Mouse (Mus musculus) embryonic facial prominence, embryonic 12.5 days (tissue): ENCODE results near the gene Hibadh. TPM values are rescaled to one million over a fixed set of nuclear protein-coding genes. Genes with fewer than 3 reads are reported as not detected.

Source experiments
- ATAC-seq: fragments of 200-750 bp; cut with Nextera tagmentation; 2 replicates; pipeline ENCODE4 v1.8.0; 2017; ENCODE audit not compliant: insufficient number of reproducible peaks, insufficient read depth, low FRiP score, low TSS enrichment
- H3K27ac ChIP-seq: fragments of 300-500 bp; sonication (generic); 2 replicates; pipeline ENCODE4 v1.5.1; 2016; ENCODE audit warnings: mild to moderate bottlenecking
- H3K27me3 ChIP-seq: fragments of 300-500 bp; sonication (generic); 2 replicates; pipeline ENCODE4 v1.6.1; 2016; ENCODE audit warnings: mild to moderate bottlenecking, moderate library complexity
- H3K36me3 ChIP-seq: fragments of 300-500 bp; sonication (generic); 2 replicates; pipeline ENCODE4 v1.6.1; 2016; ENCODE audit warnings: mild to moderate bottlenecking
- H3K4me1 ChIP-seq: fragments of 300-500 bp; sonication (generic); 2 replicates; pipeline ENCODE4 v1.6.1; 2016
- H3K4me2 ChIP-seq: fragments of 300-500 bp; sonication (generic); replicated peaks from 2 replicates; pipeline ENCODE4 v1.6.1; 2016; ENCODE audit warnings: mild to moderate bottlenecking, moderate library complexity
- H3K4me3 ChIP-seq: fragments of 300-500 bp; sonication (generic); 2 replicates; pipeline ENCODE4 v1.5.1; 2016; ENCODE audit warnings: mild to moderate bottlenecking
- H3K9ac ChIP-seq: fragments of 300-500 bp; sonication (generic); 2 replicates; pipeline ENCODE4 v1.6.1; 2016; ENCODE audit warnings: mild to moderate bottlenecking, moderate library complexity
- H3K9me3 ChIP-seq: fragments of 300-500 bp; sonication (generic); 2 replicates; pipeline ENCODE4 v1.6.1; 2016; ENCODE audit warnings: mild to moderate bottlenecking, moderate library complexity
- WGBS: fragments of 180-500 bp; shearing (Covaris S2); methylation state at CpG from one replicate; pipeline ENCODE4 v1.1.7; 2016; 5-methylcytosine and 5-hydroxymethylcytosine counted together
- polyA plus RNA-seq: library from polyadenylated mRNA; unstranded; fragments of >200 nt; fragmentation: Nextera tagmentation; extraction: Ambion mirVana; gene quantifications from 2 replicates; pipeline ENCODE4 v1.2.1, GENCODE M21; 2016

Gene Hibadh
- polyA plus RNA-seq, 1 experiment from 2014 or later: 79.8 TPM

GRCm38 (mm10) chr6:52562994-52563393 lies 77.2 kb downstream of the Hibadh start:
- Histone ChIP-seq H3K27ac (no peak overlapping the region), H3K9me3 (no peaks in the 10 kb centered on the region), H3K4me3 (no peak overlapping the region), H3K4me2 (no peak overlapping the region), H3K9ac (no peak overlapping the region), H3K4me1 (no peaks in the 10 kb centered on the region), H3K27me3 (no peaks in the 10 kb centered on the region), H3K36me3 (no peaks in the 10 kb centered on the region)
- ATAC-seq: no peak
- WGBS: 96% methylated on average over 4 of the region's 4 CpGs

- Histone ChIP-seq H3K36me3 (no peaks in the 10 kb centered on the region), H3K4me2 (no peak overlapping the region), H3K4me1 (no peaks in the 10 kb centered on the region), H3K9ac (no peak overlapping the region), H3K4me3 (no peak overlapping the region), H3K27ac (no peak overlapping the region), H3K27me3 (no peaks in the 10 kb centered on the region), H3K9me3 (no peaks in the 10 kb centered on the region)
- 80% methylated on average over 3 of the region's 3 CpGs for WGBS
- ATAC-seq: no peak
Observed at GRCm38 (mm10) chr6:52559041-52559440, 81.1 kb downstream of the Hibadh start.

- Histone ChIP-seq H3K4me3 (no peak overlapping the region), H3K9me3 (no peaks in the 10 kb centered on the region), H3K27ac (no peak overlapping the region), H3K36me3 (peaks cover 21% of the 10 kb centered on the region), H3K4me2 (no peak overlapping the region), H3K27me3 (no peaks in the 10 kb centered on the region), H3K4me1 (no peaks in the 10 kb centered on the region), H3K9ac (no peak overlapping the region)
- 41% methylated on average over 4 of the region's 4 CpGs for WGBS
- ATAC-seq: no peak
Observed at GRCm38 (mm10) chr6:52544376-52544775, 95.8 kb downstream of the Hibadh start.

- Histone ChIP-seq H3K27me3 (no peaks in the 10 kb centered on the region), H3K27ac (no peak overlapping the region), H3K4me3 (no peak overlapping the region), H3K9ac (no peak overlapping the region), H3K4me1 (no peaks in the 10 kb centered on the region), H3K4me2 (no peak overlapping the region), H3K36me3 (peaks cover 17% of the 10 kb centered on the region), H3K9me3 (no peaks in the 10 kb centered on the region)
- 92% methylated on average over 5 of the region's 5 CpGs for WGBS
- ATAC-seq: no peak
Observed at GRCm38 (mm10) chr6:52542464-52542863, 97.7 kb downstream of the Hibadh start.

GRCm38 (mm10) chr6:52539911-52540310 lies 100.3 kb downstream of the Hibadh start:
- WGBS: 18% methylated on average over 2 of the region's 2 CpGs
- Histone ChIP-seq H3K9me3 (peaks cover 8% of the 10 kb centered on the region), H3K4me2 (no peak overlapping the region), H3K9ac (no peak overlapping the region), H3K27me3 (no peaks in the 10 kb centered on the region), H3K4me3 (no peak overlapping the region), H3K27ac (no peak overlapping the region), H3K4me1 (no peaks in the 10 kb centered on the region), H3K36me3 (peaks cover 12% of the 10 kb centered on the region)
- ATAC-seq: no peak

- H3K9me3 ChIP-seq: peaks cover 8% of the 10 kb centered on the region
- WGBS: 80% methylated on average over 11 of the region's 11 CpGs
- H3K4me2 ChIP-seq: no peak overlapping the region
- H3K27me3 ChIP-seq: no peaks in the 10 kb centered on the region
- no peak overlapping the region for H3K9ac ChIP-seq
- no peak overlapping the region for H3K4me3 ChIP-seq
- H3K36me3 ChIP-seq: peaks cover 9% of the 10 kb centered on the region
- ATAC-seq: no peak
- no peaks in the 10 kb centered on the region for H3K4me1 ChIP-seq
- no peak overlapping the region for H3K27ac ChIP-seq
Observed at GRCm38 (mm10) chr6:52535072-52535704, 105.0 kb downstream of the Hibadh start.

- no peak overlapping the region for H3K27ac ChIP-seq
- H3K4me3 ChIP-seq: no peak overlapping the region
- no peaks in the 10 kb centered on the region for H3K27me3 ChIP-seq
- H3K9me3 ChIP-seq: peaks cover 6% of the 10 kb centered on the region
- H3K4me1 ChIP-seq: no peaks in the 10 kb centered on the region
- H3K9ac ChIP-seq: no peak overlapping the region
- peaks cover 8% of the 10 kb centered on the region for H3K36me3 ChIP-seq
- no peak for ATAC-seq
- H3K4me2 ChIP-seq: no peak overlapping the region
- WGBS: 83% methylated on average over 8 of the region's 8 CpGs
Observed at GRCm38 (mm10) chr6:52532144-52532492, 108.1 kb downstream of the Hibadh start.

GRCm38 (mm10) chr6:52531366-52532143 lies 108.6 kb downstream of the Hibadh start:
- H3K4me3 ChIP-seq: no peak overlapping the region
- H3K9ac ChIP-seq: no peak overlapping the region
- no peak for ATAC-seq
- peaks cover 2% of the 10 kb centered on the region; the same call in 1 of the 2 replicates for H3K36me3 ChIP-seq
- WGBS: 84% methylated on average over 19 of the region's 19 CpGs
- H3K27ac ChIP-seq: no peak overlapping the region
- H3K9me3 ChIP-seq: peaks cover under 1% of the 10 kb centered on the region; the same call in 1 of the 2 replicates
- H3K4me2 ChIP-seq: no peak overlapping the region
- H3K27me3 ChIP-seq: no peaks in the 10 kb centered on the region
- no peaks in the 10 kb centered on the region for H3K4me1 ChIP-seq

GRCm38 (mm10) chr6:52530861-52531260 lies 109.3 kb downstream of the Hibadh start:
- WGBS: 86% methylated on average over 10 of the region's 10 CpGs
- H3K36me3 ChIP-seq: no peaks in the 10 kb centered on the region

GRCm38 (mm10) chr6:52524226-52524625 lies 116.0 kb downstream of the Hibadh start:
- Histone ChIP-seq H3K36me3 (no peaks in the 10 kb centered on the region), H3K4me3 (no peak overlapping the region), H3K27me3 (no peaks in the 10 kb centered on the region; the same call in 1 of the 2 replicates), H3K4me2 (no peak overlapping the region), H3K4me1 (no peaks in the 10 kb centered on the region), H3K9me3 (no peaks in the 10 kb centered on the region), H3K27ac (no peak overlapping the region), H3K9ac (no peak overlapping the region)
- 30% methylated on average over 2 of the region's 2 CpGs for WGBS
- no peak for ATAC-seq

More at GRCm38 (mm10) chr6:52530861-52531260, 109.3 kb downstream of the Hibadh start:
- H3K4me1 ChIP-seq: no peaks in the 10 kb centered on the region
- ATAC-seq: no peak
- no peaks in the 10 kb centered on the region for H3K27me3 ChIP-seq
- H3K9me3 ChIP-seq: no peaks in the 10 kb centered on the region
- H3K4me2 ChIP-seq: no peak overlapping the region
- H3K4me3 ChIP-seq: no peak overlapping the region
- no peak overlapping the region for H3K9ac ChIP-seq
- H3K27ac ChIP-seq: no peak overlapping the region

GRCm38 (mm10) chr6:52518704-52519103 lies 121.5 kb downstream of the Hibadh start:
- no peak overlapping the region for H3K27ac ChIP-seq
- H3K4me1 ChIP-seq: no peaks in the 10 kb centered on the region
- 87% methylated on average over 10 of the region's 10 CpGs for WGBS
- H3K9me3 ChIP-seq: no peaks in the 10 kb centered on the region
- no peak overlapping the region for H3K4me2 ChIP-seq
- no peak for ATAC-seq
- H3K9ac ChIP-seq: no peak overlapping the region
- H3K36me3 ChIP-seq: no peaks in the 10 kb centered on the region
- H3K27me3 ChIP-seq: no peaks in the 10 kb centered on the region
- no peak overlapping the region for H3K4me3 ChIP-seq

GRCm38 (mm10) chr6:52517272-52517671 lies 122.9 kb downstream of the Hibadh start:
- no peak overlapping the region for H3K4me3 ChIP-seq
- H3K4me1 ChIP-seq: no peaks in the 10 kb centered on the region
- no peak for ATAC-seq

More at GRCm38 (mm10) chr6:52517272-52517671, 122.9 kb downstream of the Hibadh start:
- Histone ChIP-seq H3K27ac (no peak overlapping the region), H3K36me3 (no peaks in the 10 kb centered on the region), H3K4me2 (no peak overlapping the region), H3K9me3 (no peaks in the 10 kb centered on the region), H3K27me3 (no peaks in the 10 kb centered on the region), H3K9ac (no peak overlapping the region)
- WGBS: 77% methylated on average over 5 of the region's 5 CpGs
